Mouse (Mus musculus): ENCODE measurements around the gene Nodal. TPM values are rescaled to one million over a fixed set of nuclear protein-coding genes. Genes with fewer than 3 reads are reported as not detected.

Nodal gene
- polyA plus RNA-seq, 1 experiment from 2014 or later: 0.12 TPM

- no peak overlapping the region for H3K9ac ChIP-seq (replicated peaks; ENCODE audit: low read depth, low read length)
- no peak overlapping the region; the same call in 1 of the 2 replicates for H3K27ac ChIP-seq (ENCODE audit: low read depth, low read length)
- H3K4me1 ChIP-seq (ENCODE audit: control insufficient read depth, insufficient read depth, low read length): peaks cover 14% of the 10 kb centered on the region
- H3K4me2 ChIP-seq (ENCODE audit: low read depth, low read length): peak overlapping the region; percentile 69; the same call in 1 of the 2 replicates
- ATAC-seq (ENCODE audit: low read depth): no peak
- H3K4me3 ChIP-seq (ENCODE audit: low read depth, low read length): no peak overlapping the region
- WGBS: 82% methylated on average over 13 of the region's 13 CpGs
- no peaks in the 10 kb centered on the region for H3K27me3 ChIP-seq (ENCODE audit: control insufficient read depth, insufficient read depth, low read length)
- no peaks in the 10 kb centered on the region for H3K9me3 ChIP-seq (ENCODE audit: control insufficient read depth, low read length)
- H3K36me3 ChIP-seq (ENCODE audit: control insufficient read depth, insufficient read depth, low read length): no peaks in the 10 kb centered on the region
Measured at GRCm38 (mm10) chr10:61379340-61380040, 38.3 kb upstream of the Nodal start.

GRCm38 (mm10) chr10:61380186-61380585 is 37.6 kb upstream of the Nodal start:
- WGBS: 10% methylated on average over 9 of the region's 9 CpGs
- H3K4me1 ChIP-seq (ENCODE audit: control insufficient read depth, insufficient read depth, low read length): peaks cover 14% of the 10 kb centered on the region
- no peak for ATAC-seq (ENCODE audit: low read depth)
- no peaks in the 10 kb centered on the region for H3K9me3 ChIP-seq (ENCODE audit: control insufficient read depth, low read length)
- H3K9ac ChIP-seq (replicated peaks; ENCODE audit: low read depth, low read length): no peak overlapping the region
- H3K4me3 ChIP-seq (ENCODE audit: low read depth, low read length): peak overlapping the region; percentile 11
- peak overlapping the region; percentile 69 for H3K4me2 ChIP-seq (ENCODE audit: low read depth, low read length)
- H3K27ac ChIP-seq (ENCODE audit: low read depth, low read length): 0 out of 2 replicates have a peak overlapping the region, but pooled peaks have one; percentile 28
- H3K36me3 ChIP-seq (ENCODE audit: control insufficient read depth, insufficient read depth, low read length): no peaks in the 10 kb centered on the region
- no peaks in the 10 kb centered on the region for H3K27me3 ChIP-seq (ENCODE audit: control insufficient read depth, insufficient read depth, low read length)

- Histone ChIP-seq H3K4me1 (ENCODE audit: control insufficient read depth, insufficient read depth, low read length) (peaks cover 14% of the 10 kb centered on the region), H3K27ac (ENCODE audit: low read depth, low read length) (no peak overlapping the region), H3K36me3 (ENCODE audit: control insufficient read depth, insufficient read depth, low read length) (no peaks in the 10 kb centered on the region), H3K9ac (replicated peaks; ENCODE audit: low read depth, low read length) (0 out of 2 replicates have a peak overlapping the region, but pooled peaks have one; percentile 53), H3K4me3 (ENCODE audit: low read depth, low read length) (peak overlapping the region; percentile 53), H3K27me3 (ENCODE audit: control insufficient read depth, insufficient read depth, low read length) (no peaks in the 10 kb centered on the region), H3K9me3 (ENCODE audit: control insufficient read depth, low read length) (no peaks in the 10 kb centered on the region), H3K4me2 (ENCODE audit: low read depth, low read length) (peak overlapping the region; percentile 69)
- no peak for ATAC-seq (ENCODE audit: low read depth)
- WGBS: 14% methylated on average over 8 of the region's 8 CpGs
Measured at GRCm38 (mm10) chr10:61381823-61382222, 35.9 kb upstream of the Nodal start.

- H3K9me3 ChIP-seq (ENCODE audit: control insufficient read depth, low read length): no peaks in the 10 kb centered on the region
- no peaks in the 10 kb centered on the region for H3K36me3 ChIP-seq (ENCODE audit: control insufficient read depth, insufficient read depth, low read length)
- H3K27ac ChIP-seq (ENCODE audit: low read depth, low read length): peak overlapping the region; percentile 48; the same call in 1 of the 2 replicates
- H3K4me1 ChIP-seq (ENCODE audit: control insufficient read depth, insufficient read depth, low read length): peaks cover 14% of the 10 kb centered on the region
- no peaks in the 10 kb centered on the region for H3K27me3 ChIP-seq (ENCODE audit: control insufficient read depth, insufficient read depth, low read length)
- ATAC-seq (ENCODE audit: low read depth): peak; percentile 29; the same call in 1 of the 2 replicates
- H3K4me2 ChIP-seq (ENCODE audit: low read depth, low read length): peak overlapping the region; percentile 69
- under 1% methylated on average over 8 of the region's 8 CpGs for WGBS
- peak overlapping the region; percentile 53 for H3K9ac ChIP-seq (replicated peaks; ENCODE audit: low read depth, low read length)
- peak overlapping the region; percentile 53 for H3K4me3 ChIP-seq (ENCODE audit: low read depth, low read length)
Measured at GRCm38 (mm10) chr10:61382281-61382731, 35.5 kb upstream of the Nodal start.

- H3K4me2 ChIP-seq (ENCODE audit: low read depth, low read length): peak within 1 kb of the TSS; percentile 69
- H3K4me1 ChIP-seq (ENCODE audit: control insufficient read depth, insufficient read depth, low read length): peaks cover 14% of the 10 kb centered on the region
- H3K4me3 ChIP-seq (ENCODE audit: low read depth, low read length): peak within 1 kb of the TSS; percentile 53
- no peaks in the 10 kb centered on the region for H3K36me3 ChIP-seq (ENCODE audit: control insufficient read depth, insufficient read depth, low read length)
- WGBS: under 1% methylated on average over 50 of the region's 60 CpGs
- peak within 1 kb of the TSS; percentile 53 for H3K9ac ChIP-seq (replicated peaks; ENCODE audit: low read depth, low read length)
- H3K27me3 ChIP-seq (ENCODE audit: control insufficient read depth, insufficient read depth, low read length): no peaks in the 10 kb centered on the region
- ATAC-seq (ENCODE audit: low read depth): peak; percentile 83
- H3K27ac ChIP-seq (ENCODE audit: low read depth, low read length): peak within 1 kb of the TSS; percentile 48; the same call in 1 of the 2 replicates
- no peaks in the 10 kb centered on the region for H3K9me3 ChIP-seq (ENCODE audit: control insufficient read depth, low read length)
Measured at GRCm38 (mm10) chr10:61383021-61383714, 34.6 kb upstream of the Nodal start, which contains the start of gene Pald1. TSS of gene Pald1 (minus strand) at chr10:61383530.

- peak overlapping the region; percentile 22; the same call in 1 of the 2 replicates for H3K27ac ChIP-seq (ENCODE audit: low read depth, low read length)
- ATAC-seq (ENCODE audit: low read depth): peak; percentile 12; the same call in 1 of the 2 replicates
- no peaks in the 10 kb centered on the region for H3K36me3 ChIP-seq (ENCODE audit: control insufficient read depth, insufficient read depth, low read length)
- H3K4me2 ChIP-seq (ENCODE audit: low read depth, low read length): peak overlapping the region; percentile 69
- peaks cover 14% of the 10 kb centered on the region for H3K4me1 ChIP-seq (ENCODE audit: control insufficient read depth, insufficient read depth, low read length)
- H3K9ac ChIP-seq (replicated peaks; ENCODE audit: low read depth, low read length): peak overlapping the region; percentile 53
- H3K9me3 ChIP-seq (ENCODE audit: control insufficient read depth, low read length): no peaks in the 10 kb centered on the region
- 2% methylated on average over 11 of the region's 11 CpGs for WGBS
- H3K27me3 ChIP-seq (ENCODE audit: control insufficient read depth, insufficient read depth, low read length): no peaks in the 10 kb centered on the region
- H3K4me3 ChIP-seq (ENCODE audit: low read depth, low read length): peak overlapping the region; percentile 53
Measured at GRCm38 (mm10) chr10:61383715-61384047, 34.1 kb upstream of the Nodal start.

GRCm38 (mm10) chr10:61385174-61385573 is 32.6 kb upstream of the Nodal start:
- Histone ChIP-seq H3K27me3 (ENCODE audit: control insufficient read depth, insufficient read depth, low read length) (no peaks in the 10 kb centered on the region), H3K9ac (replicated peaks; ENCODE audit: low read depth, low read length) (no peak overlapping the region), H3K4me2 (ENCODE audit: low read depth, low read length) (no peak overlapping the region), H3K9me3 (ENCODE audit: control insufficient read depth, low read length) (no peaks in the 10 kb centered on the region), H3K4me3 (ENCODE audit: low read depth, low read length) (no peak overlapping the region), H3K36me3 (ENCODE audit: control insufficient read depth, insufficient read depth, low read length) (no peaks in the 10 kb centered on the region), H3K27ac (ENCODE audit: low read depth, low read length) (no peak overlapping the region), H3K4me1 (ENCODE audit: control insufficient read depth, insufficient read depth, low read length) (peaks cover 14% of the 10 kb centered on the region)
- ATAC-seq (ENCODE audit: low read depth): no peak
- 79% methylated on average over 6 of the region's 6 CpGs for WGBS

- Histone ChIP-seq H3K9ac (replicated peaks; ENCODE audit: low read depth, low read length) (no peak overlapping the region), H3K9me3 (ENCODE audit: control insufficient read depth, low read length) (no peaks in the 10 kb centered on the region), H3K4me1 (ENCODE audit: control insufficient read depth, insufficient read depth, low read length) (peaks cover 14% of the 10 kb centered on the region), H3K4me2 (ENCODE audit: low read depth, low read length) (no peak overlapping the region), H3K4me3 (ENCODE audit: low read depth, low read length) (no peak overlapping the region), H3K27me3 (ENCODE audit: control insufficient read depth, insufficient read depth, low read length) (no peaks in the 10 kb centered on the region), H3K27ac (ENCODE audit: low read depth, low read length) (no peak overlapping the region), H3K36me3 (ENCODE audit: control insufficient read depth, insufficient read depth, low read length) (no peaks in the 10 kb centered on the region)
- no peak for ATAC-seq (ENCODE audit: low read depth)
- 77% methylated on average over 6 of the region's 6 CpGs for WGBS
Measured at GRCm38 (mm10) chr10:61386284-61386683, 31.5 kb upstream of the Nodal start.

- no peak overlapping the region for H3K4me3 ChIP-seq (ENCODE audit: low read depth, low read length)
- H3K4me1 ChIP-seq (ENCODE audit: control insufficient read depth, insufficient read depth, low read length): peaks cover 5% of the 10 kb centered on the region
- ATAC-seq (ENCODE audit: low read depth): peak; percentile 85; the same call in 1 of the 2 replicates
- no peaks in the 10 kb centered on the region for H3K36me3 ChIP-seq (ENCODE audit: control insufficient read depth, insufficient read depth, low read length)
- no peaks in the 10 kb centered on the region for H3K9me3 ChIP-seq (ENCODE audit: control insufficient read depth, low read length)
- H3K9ac ChIP-seq (replicated peaks; ENCODE audit: low read depth, low read length): no peak overlapping the region
- H3K27me3 ChIP-seq (ENCODE audit: control insufficient read depth, insufficient read depth, low read length): no peaks in the 10 kb centered on the region
- no peak overlapping the region for H3K27ac ChIP-seq (ENCODE audit: low read depth, low read length)
- WGBS: 17% methylated on average over 5 of the region's 5 CpGs
- H3K4me2 ChIP-seq (ENCODE audit: low read depth, low read length): no peak overlapping the region
Measured at GRCm38 (mm10) chr10:61389020-61389419, 28.8 kb upstream of the Nodal start.

All from neural tube, embryonic 14.5 days (tissue).